Mouse (Mus musculus) bone marrow macrophage, adult 2 months (primary cell): ENCODE results near the gene Hist1h4h.
A peak's percentile ranks its signal among the peaks of the same experiment; 100 is the strongest.

Experiments
- CTCF ChIP-seq: IDR thresholded peaks from 2 replicates; pipeline ENCODE4 v1.5.1; 2012; ENCODE audit warnings: low read depth, mild to moderate bottlenecking, low read length, moderate library complexity
- POLR2A ChIP-seq: IDR thresholded peaks from 2 replicates; pipeline ENCODE4 v1.6.1; 2012; ENCODE audit warnings: mild to moderate bottlenecking, low read depth, low read length, borderline replicate concordance

DNA sequence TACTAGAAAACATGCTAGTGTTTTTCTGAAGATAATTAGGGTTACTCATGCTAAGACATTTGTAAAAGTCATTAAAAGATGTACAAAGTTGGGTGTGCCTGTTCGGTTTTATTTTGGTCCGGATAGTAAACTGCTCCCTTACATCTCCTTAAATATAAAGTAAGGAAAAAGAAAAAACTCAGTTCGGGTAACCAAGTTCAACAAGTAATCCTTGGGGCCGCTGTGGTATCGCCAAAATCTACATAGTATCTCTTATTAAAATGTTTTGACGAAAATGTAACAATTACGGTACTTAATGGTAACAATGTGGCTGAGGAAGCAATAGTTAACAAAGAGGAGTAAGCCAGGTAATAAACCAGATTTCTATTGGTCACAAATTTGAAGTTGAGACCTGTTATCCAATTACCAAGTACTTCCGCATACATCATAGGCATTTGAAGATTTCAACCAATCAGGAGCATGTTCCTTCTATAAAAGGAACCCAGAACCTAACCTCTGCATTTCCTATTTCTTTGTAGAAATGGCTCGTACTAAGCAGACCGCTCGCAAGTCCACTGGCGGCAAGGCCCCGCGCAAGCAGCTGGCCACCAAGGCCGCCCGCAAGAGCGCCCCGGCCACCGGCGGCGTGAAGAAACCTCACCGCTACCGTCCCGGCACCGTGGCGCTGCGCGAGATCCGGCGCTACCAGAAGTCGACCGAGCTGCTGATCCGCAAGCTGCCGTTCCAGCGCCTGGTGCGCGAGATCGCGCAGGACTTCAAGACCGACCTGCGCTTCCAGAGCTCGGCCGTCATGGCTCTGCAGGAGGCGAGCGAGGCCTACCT is 13.3 kb downstream of the Hist1h4h start, which contains the start of gene Hist1h3f:
- TF ChIP-seq POLR2A (0 out of 2 replicates have a peak, but pooled peaks have one; percentile 67), CTCF (no peak)
